Mouse (Mus musculus) stomach, embryonic 14.5 days (tissue): ENCODE measurements at regions not wholly inside any gene's neighbourhood (a gene's known extent, or its start where the extent isn't known, plus 50 kb on each side); places are given as distances from the start of the nearest gene placed in this dataset.
A peak's percentile ranks its signal among the peaks of the same experiment; 100 is the strongest.

ENCODE experiments used
- ATAC-seq: fragments of 200-750 bp; cut with Nextera tagmentation; 2 replicates; pipeline ENCODE4 v1.8.0; 2017; ENCODE audit warnings: low read depth, moderate TSS enrichment; ENCODE audit not compliant: insufficient number of reproducible peaks, insufficient read depth, low FRiP score
- H3K27ac ChIP-seq: fragments of 300-500 bp; sonication (generic); 2 replicates; pipeline ENCODE4 v1.5.1; 2014; ENCODE audit warnings: mild to moderate bottlenecking, low read length, moderate library complexity, mixed read lengths
- H3K27me3 ChIP-seq: fragments of 300-500 bp; sonication (generic); 2 replicates; pipeline ENCODE4 v1.6.1; 2014; ENCODE audit warnings: low read length, control low read depth, mixed read lengths; ENCODE audit not compliant: control insufficient read depth, insufficient read depth
- H3K36me3 ChIP-seq: fragments of 300-500 bp; sonication (generic); 2 replicates; pipeline ENCODE4 v1.6.1; 2014; ENCODE audit warnings: mild to moderate bottlenecking, control low read depth, low read length, moderate library complexity, mixed read lengths; ENCODE audit not compliant: control insufficient read depth, insufficient read depth
- H3K4me1 ChIP-seq: fragments of 300-500 bp; sonication (generic); 2 replicates; pipeline ENCODE4 v1.6.1; 2014; ENCODE audit warnings: low read length, control low read depth, mixed read lengths; ENCODE audit not compliant: control insufficient read depth, insufficient read depth
- H3K4me2 ChIP-seq: fragments of 300-500 bp; sonication (generic); replicated peaks from 2 replicates; pipeline ENCODE4 v1.6.1; 2014; ENCODE audit warnings: low read depth, low read length, control low read depth
- H3K4me3 ChIP-seq: fragments of 300-500 bp; sonication (generic); 2 replicates; pipeline ENCODE4 v1.5.1; 2014; ENCODE audit warnings: low read depth, low read length, control low read depth
- H3K9ac ChIP-seq: fragments of 300-500 bp; sonication (generic); replicated peaks from 2 replicates; pipeline ENCODE4 v1.6.1; 2014; ENCODE audit warnings: low read depth, mild to moderate bottlenecking, control low read depth, low read length, moderate library complexity, mixed read lengths
- H3K9me3 ChIP-seq: fragments of 300-500 bp; sonication (generic); 2 replicates; pipeline ENCODE4 v1.6.1; 2016; ENCODE audit warnings: low read depth, low read length, control low read depth; ENCODE audit not compliant: control insufficient read depth
- WGBS: fragments of 180-500 bp; shearing (Covaris S2); extraction: QIAGEN DNeasy Blood & Tissue Kit; methylation state at CpG from one replicate; pipeline ENCODE4 v1.1.7; 2014; 5-methylcytosine and 5-hydroxymethylcytosine counted together

DNA sequence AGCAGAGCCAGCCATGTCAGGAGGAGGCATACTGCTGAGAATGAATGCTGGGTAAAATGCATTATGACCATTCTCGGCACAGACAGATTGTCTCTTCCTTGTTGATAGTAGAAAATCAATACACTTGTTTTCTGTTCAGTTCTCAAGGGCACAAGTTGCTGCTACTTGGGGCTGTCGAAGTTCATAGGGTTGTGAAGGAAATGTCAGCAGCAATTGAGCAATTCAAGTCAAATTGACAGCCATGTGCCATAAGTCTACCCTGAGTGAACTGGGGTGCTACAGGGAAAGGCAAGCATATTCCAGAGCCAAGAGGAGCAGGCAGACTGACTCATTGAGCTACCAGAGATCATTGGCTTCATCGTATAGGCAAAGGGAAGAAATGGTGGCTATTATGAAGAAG, 301.6 kb upstream of the Sall1 start:
- H3K4me1 ChIP-seq, result no peaks in the 10 kb centered on the region
- ATAC-seq, result no peak
- no peak overlapping the region for H3K4me2 ChIP-seq
- H3K4me3 ChIP-seq, result no peak overlapping the region
- WGBS, result 86% methylated on average over 3 of the region's 3 CpGs
- no peaks in the 10 kb centered on the region for H3K27me3 ChIP-seq
- no peak overlapping the region for H3K9ac ChIP-seq
- H3K27ac ChIP-seq, result no peak overlapping the region
- H3K36me3 ChIP-seq, result no peaks in the 10 kb centered on the region
- H3K9me3 ChIP-seq, result no peaks in the 10 kb centered on the region

DNA sequence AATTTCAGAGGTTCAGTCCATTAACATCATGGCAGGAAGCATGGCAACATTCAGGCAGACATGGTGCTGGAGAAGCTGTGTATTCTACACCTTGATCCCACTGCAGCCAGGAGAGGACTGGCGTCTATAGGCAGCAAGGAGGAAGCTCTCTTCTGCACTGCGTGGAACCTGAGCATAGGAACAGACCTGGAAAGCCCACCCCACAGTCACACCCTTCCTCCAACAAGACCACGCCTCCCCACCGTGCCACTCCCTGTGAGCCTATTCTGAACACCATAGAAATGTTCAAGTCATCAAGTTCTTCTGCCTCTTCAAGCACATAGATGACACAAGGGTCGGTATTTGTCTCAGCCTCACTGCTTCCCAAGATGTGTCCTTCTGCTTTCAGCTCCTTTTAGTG, 297.7 kb upstream of the Sall1 start:
- no peaks in the 10 kb centered on the region for H3K27me3 ChIP-seq
- no peaks in the 10 kb centered on the region for H3K4me1 ChIP-seq
- no peak overlapping the region for H3K27ac ChIP-seq
- H3K9me3 ChIP-seq, result no peaks in the 10 kb centered on the region
- no peak overlapping the region for H3K4me2 ChIP-seq
- no peaks in the 10 kb centered on the region for H3K36me3 ChIP-seq
- no peak overlapping the region for H3K4me3 ChIP-seq
- H3K9ac ChIP-seq, result no peak overlapping the region
- ATAC-seq, result no peak
- WGBS, result 82% methylated on average over 5 of the region's 5 CpGs

DNA sequence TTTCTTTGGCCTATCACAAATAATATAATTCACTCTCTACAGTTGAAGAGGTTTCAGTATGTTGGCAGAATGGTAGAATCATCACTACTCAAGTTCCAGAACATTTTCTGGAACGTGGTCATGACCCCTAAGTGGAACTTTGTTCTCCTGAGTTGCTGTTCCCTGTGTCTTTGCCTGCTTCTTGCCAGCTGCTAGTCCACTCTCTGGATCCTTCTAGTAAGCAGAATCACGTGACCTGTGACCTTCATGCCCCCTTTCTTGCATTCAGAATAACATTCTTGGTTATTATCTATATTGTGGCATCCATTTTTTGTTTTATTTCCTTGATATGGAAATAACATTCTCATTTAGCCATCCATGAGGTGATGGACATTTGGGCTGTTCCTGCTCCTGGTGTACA, 291.5 kb upstream of the Sall1 start:
- no peak for ATAC-seq
- Histone ChIP-seq H3K9me3 (no peaks in the 10 kb centered on the region), H3K4me2 (no peak overlapping the region), H3K4me3 (no peak overlapping the region), H3K27ac (no peak overlapping the region), H3K36me3 (no peaks in the 10 kb centered on the region), H3K4me1 (no peaks in the 10 kb centered on the region), H3K27me3 (no peaks in the 10 kb centered on the region), H3K9ac (no peak overlapping the region)
- 79% methylated on average over 2 of the region's 2 CpGs for WGBS

DNA sequence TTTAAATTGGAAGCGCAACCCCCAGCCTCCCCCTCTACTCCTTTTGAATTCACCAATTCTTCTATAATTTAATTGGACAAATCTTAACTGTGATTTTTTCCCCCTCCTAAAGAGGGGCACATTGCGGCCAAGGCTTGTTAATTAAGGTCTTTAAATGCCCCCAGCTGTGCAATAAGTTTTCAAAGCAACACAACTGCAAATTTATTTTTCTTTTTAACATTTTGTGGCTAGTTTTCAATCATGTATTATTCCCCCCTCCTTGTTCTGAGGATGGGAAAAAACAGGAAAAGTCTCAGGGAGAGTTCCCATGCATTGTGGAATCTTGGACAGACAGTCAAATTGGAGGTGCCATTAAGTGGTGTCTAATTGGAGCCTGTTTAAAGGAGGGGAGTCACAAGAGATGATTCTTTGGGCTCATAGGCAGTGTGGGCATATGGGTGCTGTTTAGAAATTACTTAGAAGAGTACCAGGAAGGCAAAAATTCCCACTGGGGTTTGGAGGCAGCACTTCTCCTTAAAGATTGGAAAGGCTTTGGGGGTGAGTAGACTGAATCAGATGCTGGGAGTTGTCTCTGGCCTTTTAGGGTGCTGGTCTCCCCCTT, 281.9 kb upstream of the Sall1 start:
- Histone ChIP-seq H3K27ac (no peak overlapping the region), H3K4me1 (no peaks in the 10 kb centered on the region), H3K36me3 (no peaks in the 10 kb centered on the region), H3K4me2 (no peak overlapping the region), H3K9me3 (no peaks in the 10 kb centered on the region), H3K4me3 (no peak overlapping the region), H3K9ac (no peak overlapping the region), H3K27me3 (no peaks in the 10 kb centered on the region)
- ATAC-seq, result no peak
- 92% methylated on average over 2 of the region's 2 CpGs for WGBS

DNA sequence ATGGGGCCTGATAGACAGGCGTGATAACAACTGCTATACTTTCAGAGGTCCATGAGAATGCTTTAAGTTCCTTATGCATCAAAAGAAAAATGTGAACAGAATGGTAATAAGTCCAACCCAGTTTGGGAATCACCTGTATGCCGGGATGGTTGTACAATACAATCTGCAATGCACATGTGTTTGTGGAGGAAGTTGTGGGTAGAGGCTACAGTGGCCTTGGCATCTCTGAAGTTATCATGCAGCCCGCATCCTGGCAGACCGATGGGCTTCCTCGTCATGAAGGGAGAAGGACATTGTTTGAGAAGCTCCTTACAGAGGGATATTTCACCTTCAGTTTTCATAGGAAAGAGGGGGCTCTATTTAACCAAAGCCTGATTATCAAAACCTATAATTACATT, 281.3 kb upstream of the Sall1 start:
- Histone ChIP-seq H3K27me3 (no peaks in the 10 kb centered on the region), H3K9ac (no peak overlapping the region), H3K4me1 (no peaks in the 10 kb centered on the region), H3K4me2 (no peak overlapping the region), H3K36me3 (no peaks in the 10 kb centered on the region), H3K27ac (no peak overlapping the region), H3K9me3 (no peaks in the 10 kb centered on the region), H3K4me3 (no peak overlapping the region)
- no peak for ATAC-seq
- WGBS, result 88% methylated on average over 5 of the region's 5 CpGs

DNA sequence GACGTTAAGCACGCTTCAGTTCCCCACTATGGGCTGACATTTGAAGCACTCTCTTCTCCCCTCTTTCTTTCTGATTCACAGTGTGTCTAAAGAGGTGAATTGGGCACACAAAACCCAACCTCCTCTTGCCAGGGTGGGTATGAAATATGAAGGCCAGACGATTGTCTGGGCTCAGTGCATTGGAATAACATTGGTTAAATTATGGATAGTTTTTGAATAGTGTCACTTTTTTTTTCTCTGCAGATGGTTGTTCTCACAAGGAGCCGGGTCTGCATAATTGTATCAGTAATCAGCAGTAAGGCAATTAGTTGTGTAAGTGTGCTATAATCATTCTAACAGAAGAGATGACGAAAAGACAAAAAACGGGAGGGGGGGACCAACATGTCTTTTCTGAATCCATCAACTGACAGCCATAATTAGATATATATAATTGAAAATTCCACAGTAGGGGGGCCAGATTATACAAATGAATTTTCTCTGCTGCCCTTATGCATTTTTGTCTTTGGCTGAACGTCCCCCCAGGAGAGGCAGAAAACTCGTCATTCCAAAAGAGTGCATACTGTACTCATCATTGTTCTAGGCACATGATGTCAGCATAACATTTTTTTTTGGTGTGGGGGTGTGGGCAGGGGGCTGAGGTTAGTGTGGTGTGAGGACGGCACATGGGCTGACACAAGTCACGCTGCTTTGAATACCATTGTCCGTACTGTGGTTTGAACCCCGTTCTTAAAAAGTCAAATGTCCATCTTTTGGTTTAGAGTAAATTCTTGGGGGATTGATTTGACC, 280.7 kb upstream of the Sall1 start:
- 66% methylated on average over 12 of the region's 12 CpGs for WGBS
- Histone ChIP-seq H3K36me3 (no peaks in the 10 kb centered on the region), H3K4me3 (no peak overlapping the region), H3K27me3 (no peaks in the 10 kb centered on the region), H3K9ac (no peak overlapping the region), H3K27ac (no peak overlapping the region), H3K4me1 (no peaks in the 10 kb centered on the region), H3K9me3 (no peaks in the 10 kb centered on the region), H3K4me2 (no peak overlapping the region)
- no peak for ATAC-seq

DNA sequence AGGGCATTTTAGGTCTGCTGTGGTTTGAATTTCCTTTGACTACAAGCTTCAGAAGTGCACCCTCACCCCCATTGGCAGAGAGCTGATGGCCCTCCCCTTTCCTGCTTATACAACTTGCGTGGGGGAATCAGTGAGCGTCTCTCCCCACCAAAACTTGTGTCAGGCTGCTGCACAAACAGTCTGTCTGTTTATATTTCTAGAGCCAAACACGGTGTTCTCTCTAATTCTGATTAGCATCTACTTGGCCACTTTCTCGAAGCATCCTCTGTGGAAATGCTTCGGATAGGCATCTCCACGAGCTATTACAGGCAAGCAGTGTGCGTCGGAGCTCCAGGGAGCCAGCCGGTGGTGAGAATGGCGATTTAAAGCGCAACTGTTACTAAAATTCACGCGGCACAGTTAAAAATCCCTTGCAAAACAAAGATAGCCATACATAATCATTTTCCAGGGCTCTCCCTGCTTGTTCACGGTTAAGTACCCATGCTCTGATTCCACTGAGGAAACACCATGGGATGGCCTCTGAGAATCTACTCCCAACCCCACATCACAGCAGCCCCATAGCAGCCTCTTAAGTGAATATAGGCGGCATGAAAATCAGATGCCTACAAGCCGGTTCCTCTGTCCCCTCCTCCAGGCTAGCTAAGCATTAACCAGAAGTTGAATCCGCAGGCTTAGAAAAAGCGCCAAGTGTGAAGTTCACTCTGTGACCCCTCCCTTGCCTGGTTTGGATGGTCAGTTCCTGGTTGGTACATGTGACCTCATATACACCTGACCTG, 273.7 kb upstream of the Sall1 start:
- Histone ChIP-seq H3K9ac (peak overlapping the region; percentile 2; the same call in 1 of the 2 replicates), H3K36me3 (no peaks in the 10 kb centered on the region), H3K27ac (no peak overlapping the region), H3K4me2 (peak overlapping the region; percentile 38), H3K4me1 (peaks cover 5% of the 10 kb centered on the region; the same call in 1 of the 2 replicates), H3K9me3 (no peaks in the 10 kb centered on the region), H3K4me3 (peak overlapping the region; percentile 4; the same call in 1 of the 2 replicates), H3K27me3 (no peaks in the 10 kb centered on the region)
- no peak for ATAC-seq
- 22% methylated on average over 18 of the region's 18 CpGs for WGBS

DNA sequence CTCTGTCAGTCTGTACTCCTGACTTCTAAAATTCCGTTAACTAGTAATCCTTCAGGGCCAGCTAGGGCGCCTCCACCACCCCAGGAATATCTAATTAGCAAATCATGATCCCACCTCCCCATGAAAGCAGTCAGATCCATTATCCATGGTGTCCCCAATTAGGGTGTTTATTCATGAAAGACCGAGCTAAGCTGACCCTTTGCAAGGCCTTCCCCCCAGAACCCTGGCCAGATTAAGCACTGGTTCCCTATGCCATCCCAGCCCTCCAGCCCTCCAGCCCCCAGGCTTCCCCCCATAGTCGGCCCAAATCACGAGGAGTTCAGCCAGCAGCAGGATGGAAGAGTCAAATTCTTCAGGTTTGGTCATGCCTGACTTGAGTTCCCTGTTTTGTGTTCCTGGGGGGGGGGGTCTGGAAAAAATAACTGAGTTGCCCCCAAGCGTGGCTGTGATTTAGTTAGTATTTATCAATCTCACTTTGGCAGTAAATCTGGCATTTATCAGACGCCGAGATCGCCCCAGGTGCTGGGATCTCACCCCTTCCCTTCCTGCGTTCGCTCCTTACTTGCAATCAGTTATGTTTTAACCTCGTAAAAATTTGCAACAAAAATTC, 272.7 kb upstream of the Sall1 start:
- H3K27me3 ChIP-seq, result no peaks in the 10 kb centered on the region
- H3K9ac ChIP-seq, result no peak overlapping the region
- no peak overlapping the region for H3K27ac ChIP-seq
- H3K9me3 ChIP-seq, result no peaks in the 10 kb centered on the region
- no peak overlapping the region for H3K4me2 ChIP-seq
- no peak for ATAC-seq
- WGBS, result 61% methylated on average over 12 of the region's 12 CpGs
- H3K4me3 ChIP-seq, result no peak overlapping the region
- peaks cover 5% of the 10 kb centered on the region; the same call in 1 of the 2 replicates for H3K4me1 ChIP-seq
- H3K36me3 ChIP-seq, result no peaks in the 10 kb centered on the region
